Mouse (Mus musculus): Measurements from ENCODE around the gene Txlng.
"Not testable (repeated sequence)": the region's sequence is repeated elsewhere in the genome, so short reads cannot be mapped to it uniquely, and the experiment has no call there.

Txlng gene

GRCm38 (mm10) chrX:162829203-162829708 is at the start of gene Txlng:
Gene Txlng (minus strand): TSS chrX:162829454.
- peak; percentile 95 to 98 for DNase-seq

- DNase-seq: no peak
Measured at GRCm38 (mm10) chrX:162878236-162878635, 49.0 kb upstream of the Txlng start.

- DNase-seq: no peak
Measured at GRCm38 (mm10) chrX:162873761-162874160, 44.5 kb upstream of the Txlng start.

- DNase-seq: peak in 1 of 2 experiments; percentile 45
Measured at GRCm38 (mm10) chrX:162871734-162872517, 42.7 kb upstream of the Txlng start.

- DNase-seq: no peak
Measured at GRCm38 (mm10) chrX:162868294-162868965, 39.2 kb upstream of the Txlng start.

- no peak for DNase-seq
Measured at GRCm38 (mm10) chrX:162848682-162849081, 19.4 kb upstream of the Txlng start.

GRCm38 (mm10) chrX:162845531-162845930 is 16.3 kb upstream of the Txlng start:
- no peak for DNase-seq

GRCm38 (mm10) chrX:162844447-162845100 is 15.3 kb upstream of the Txlng start:
- DNase-seq: peak; percentile 28 to 58

GRCm38 (mm10) chrX:162832101-162832500 is 2.8 kb upstream of the Txlng start:
- DNase-seq: no peak

- no peak for DNase-seq
Measured at GRCm38 (mm10) chrX:162831542-162831941, 2.3 kb upstream of the Txlng start.

GRCm38 (mm10) chrX:162831036-162831435 is 1.8 kb upstream of the Txlng start:
- DNase-seq: no peak

- not testable (repeated sequence) for DNase-seq
Measured at GRCm38 (mm10) chrX:162830313-162830712, 1.1 kb upstream of the Txlng start.

- peak; percentile 48 to 67 for DNase-seq
Measured at GRCm38 (mm10) chrX:162829741-162830140, 487 bp upstream of the Txlng start.

- DNase-seq: peak in 1 of 2 experiments; percentile 5
Measured at GRCm38 (mm10) chrX:162828783-162829182, 471 bp downstream of the Txlng start.

GRCm38 (mm10) chrX:162828016-162828415 is 1.2 kb downstream of the Txlng start:
- DNase-seq: peak in 1 of 2 experiments; percentile 7

- peak; percentile 44 to 69 for DNase-seq
Measured at GRCm38 (mm10) chrX:162800371-162800770, 28.9 kb downstream of the Txlng start.

GRCm38 (mm10) chrX:162791392-162791791 is 37.9 kb downstream of the Txlng start:
- DNase-seq: peak in 1 of 2 experiments; percentile 36

GRCm38 (mm10) chrX:162788372-162788771 is 40.9 kb downstream of the Txlng start:
- DNase-seq: no peak

GRCm38 (mm10) chrX:162770726-162771125 is 58.5 kb downstream of the Txlng start:
- no peak for DNase-seq

- peak in 1 of 2 experiments; percentile 19 for DNase-seq
Measured at GRCm38 (mm10) chrX:162761716-162762395, 67.4 kb downstream of the Txlng start.

- DNase-seq: peak in 1 of 2 experiments; percentile 21
Measured at GRCm38 (mm10) chrX:162760958-162761515, 68.2 kb downstream of the Txlng start.
